Mouse (Mus musculus) small intestine, adult 2 months (tissue): ENCODE measurements at regions not wholly inside any gene's neighbourhood (a gene's known extent, or its start where the extent isn't known, plus 50 kb on each side); places are given as distances from the start of the nearest gene placed in this dataset.

Source experiments
- CTCF ChIP-seq: fragments of 200-500 bp; IDR thresholded peaks from 2 replicates; pipeline ENCODE4 v1.5.1; 2012; ENCODE audit warnings: low read depth, mild to moderate bottlenecking, control low read depth, inconsistent platforms, low read length, moderate library complexity, mixed read lengths; ENCODE audit not compliant: insufficient replicate concordance, insufficient read length; ENCODE audit errors: extremely low read depth
- POLR2A ChIP-seq: fragments of 200-500 bp; IDR thresholded peaks from 2 replicates; pipeline ENCODE4 v1.6.1; 2012; ENCODE audit warnings: low read depth, mild to moderate bottlenecking, control low read depth, inconsistent platforms, low read length, moderate library complexity

GRCm38 (mm10) chr7:136825647-136826046, 68.8 kb upstream of the Mgmt start:
- TF ChIP-seq CTCF (no peak), POLR2A (no peak)
